Mouse (Mus musculus) hindbrain, embryonic 12.5 days (tissue): Measurements from ENCODE around the gene Nme4. TPM values are rescaled to one million over a fixed set of nuclear protein-coding genes. Genes with fewer than 3 reads are reported as not detected.

Source experiments
- ATAC-seq: fragments of 200-750 bp; cut with Nextera tagmentation; 2 replicates; pipeline ENCODE4 v1.8.0; 2017; ENCODE audit warnings: moderate TSS enrichment; ENCODE audit not compliant: low FRiP score
- H3K27ac ChIP-seq: fragments of 300-500 bp; sonication (generic); 2 replicates; pipeline ENCODE4 v1.5.1; 2016; ENCODE audit warnings: mild to moderate bottlenecking
- H3K27me3 ChIP-seq: fragments of 300-500 bp; sonication (generic); 2 replicates; pipeline ENCODE4 v1.6.1; 2016; ENCODE audit warnings: mild to moderate bottlenecking
- H3K36me3 ChIP-seq: fragments of 300-500 bp; sonication (generic); 2 replicates; pipeline ENCODE4 v1.6.1; 2016; ENCODE audit warnings: mild to moderate bottlenecking
- H3K4me1 ChIP-seq: fragments of 300-500 bp; sonication (generic); 2 replicates; pipeline ENCODE4 v1.6.1; 2016
- H3K4me2 ChIP-seq: fragments of 300-500 bp; sonication (generic); replicated peaks from 2 replicates; pipeline ENCODE4 v1.6.1; 2016; ENCODE audit warnings: mild to moderate bottlenecking
- H3K4me3 ChIP-seq: fragments of 300-500 bp; sonication (generic); 2 replicates; pipeline ENCODE4 v1.5.1; 2016; ENCODE audit warnings: mild to moderate bottlenecking
- H3K9ac ChIP-seq: fragments of 300-500 bp; sonication (generic); 2 replicates; pipeline ENCODE4 v1.6.1; 2016; ENCODE audit warnings: mild to moderate bottlenecking, moderate library complexity
- H3K9me3 ChIP-seq: fragments of 300-500 bp; sonication (generic); replicated peaks from 2 replicates; pipeline ENCODE4 v1.6.1; 2016; ENCODE audit warnings: mild to moderate bottlenecking
- WGBS: fragments of 180-500 bp; shearing (Covaris S2); methylation state at CpG from one replicate; pipeline ENCODE4 v1.1.7; 2016; 5-methylcytosine and 5-hydroxymethylcytosine counted together
- polyA plus RNA-seq: library from polyadenylated mRNA; unstranded; fragments of >200 nt; fragmentation: Nextera tagmentation; extraction: Ambion mirVana; gene quantifications from 2 replicates; pipeline ENCODE4 v1.2.1, GENCODE M21; 2016

The Nme4 gene
- polyA plus RNA-seq, 1 experiment from 2014 or later: 52.9 TPM

GRCm38 (mm10) chr17:26052706-26053105 is 42.7 kb downstream of the Nme4 start:
- Histone ChIP-seq H3K36me3 (peaks cover 16% of the 10 kb centered on the region; the same call in 1 of the 2 replicates), H3K4me1 (peaks cover 5% of the 10 kb centered on the region; the same call in 1 of the 2 replicates), H3K9me3 (no peaks in the 10 kb centered on the region), H3K4me3 (no peak overlapping the region), H3K4me2 (no peak overlapping the region), H3K9ac (no peak overlapping the region), H3K27ac (no peak overlapping the region), H3K27me3 (no peaks in the 10 kb centered on the region)
- no peak for ATAC-seq
- 83% methylated on average over 4 of the region's 4 CpGs for WGBS

DNA sequence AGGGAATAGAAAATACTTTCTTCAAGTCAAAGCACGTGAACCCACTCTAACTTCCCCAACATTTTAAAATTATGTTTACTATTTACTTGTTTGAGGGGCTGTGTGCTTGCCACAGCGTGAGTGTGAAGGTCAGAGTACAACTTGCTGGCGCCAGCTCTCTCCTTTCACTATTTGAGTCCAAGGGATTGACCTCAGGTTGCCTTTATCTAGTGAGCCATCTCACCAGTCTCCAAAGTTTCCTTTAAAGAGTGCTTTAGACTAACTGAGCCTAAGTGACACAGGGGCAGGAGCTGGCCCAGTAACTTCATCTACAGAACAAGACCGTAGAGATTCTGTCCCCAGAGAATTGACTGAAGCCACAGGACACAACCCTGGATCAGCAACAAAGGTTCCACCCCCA is 43.3 kb downstream of the Nme4 start:
- Histone ChIP-seq H3K9me3 (no peaks in the 10 kb centered on the region), H3K4me2 (no peak overlapping the region), H3K4me3 (no peak overlapping the region), H3K36me3 (peaks cover 10% of the 10 kb centered on the region; the same call in 1 of the 2 replicates), H3K27ac (no peak overlapping the region), H3K4me1 (peaks cover 8% of the 10 kb centered on the region; the same call in 1 of the 2 replicates), H3K27me3 (no peaks in the 10 kb centered on the region), H3K9ac (no peak overlapping the region)
- ATAC-seq: no peak
- WGBS: 92% methylated on average over 4 of the region's 4 CpGs

DNA sequence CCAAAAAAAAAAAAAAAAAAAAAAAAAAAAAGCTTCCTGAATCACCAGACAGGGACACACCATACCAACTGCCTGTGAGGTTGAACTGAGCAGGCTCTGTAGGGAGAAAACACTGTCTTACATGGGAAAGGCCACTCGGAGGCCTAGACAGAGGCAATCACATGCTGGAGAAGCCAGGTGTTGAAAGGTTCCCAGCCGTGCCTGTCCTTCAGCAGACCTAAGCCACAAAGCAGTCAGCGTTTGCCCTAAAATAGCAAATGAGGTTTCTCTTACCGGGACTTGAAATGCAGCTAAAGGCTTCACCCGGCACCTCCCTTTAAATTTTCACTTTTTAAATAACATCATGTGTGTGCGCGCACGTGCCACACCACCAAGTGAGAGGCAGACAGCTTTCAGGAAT is 47.3 kb downstream of the Nme4 start:
- no peaks in the 10 kb centered on the region for H3K9me3 ChIP-seq
- no peak overlapping the region for H3K27ac ChIP-seq
- H3K36me3 ChIP-seq: no peaks in the 10 kb centered on the region
- no peaks in the 10 kb centered on the region for H3K27me3 ChIP-seq
- WGBS: 79% methylated on average over 8 of the region's 8 CpGs
- H3K4me1 ChIP-seq: peaks cover 30% of the 10 kb centered on the region
- no peak overlapping the region for H3K9ac ChIP-seq
- ATAC-seq: no peak
- H3K4me3 ChIP-seq: no peak overlapping the region
- no peak overlapping the region for H3K4me2 ChIP-seq

DNA sequence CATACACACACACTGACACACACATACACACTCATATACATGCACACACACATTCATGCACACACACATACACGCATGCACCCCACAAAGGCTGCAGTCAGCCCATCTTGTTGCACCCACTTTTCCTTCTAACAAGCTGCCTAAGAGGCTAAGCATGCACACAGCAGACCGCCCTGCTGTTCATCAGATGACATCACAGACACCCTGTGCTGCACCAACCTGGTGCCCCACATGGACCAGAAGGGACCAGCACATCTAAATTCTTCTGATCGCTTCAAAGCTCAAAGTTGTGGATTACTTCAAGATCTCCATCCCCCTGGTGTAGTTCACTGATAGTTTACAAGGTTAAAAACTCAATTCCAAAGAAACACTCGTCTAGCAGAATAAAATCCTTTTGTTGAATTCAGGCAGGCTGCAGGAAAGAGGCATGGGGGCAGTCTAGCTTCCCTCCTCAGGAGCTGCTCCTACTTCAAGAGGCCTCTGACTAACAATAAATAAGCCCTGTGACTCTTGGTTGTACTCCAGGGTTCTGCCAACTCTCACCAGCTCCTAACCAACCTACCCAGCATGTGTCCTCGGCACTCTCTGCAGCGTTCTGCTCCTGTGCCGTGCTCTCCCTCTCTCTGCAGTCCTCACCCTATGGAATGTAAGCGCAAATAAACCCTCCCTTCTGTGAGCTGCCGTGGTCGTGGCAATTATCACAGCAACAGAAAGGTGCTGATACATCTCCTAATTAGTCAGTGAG is 49.0 kb downstream of the Nme4 start:
- ATAC-seq: no peak
- WGBS: 61% methylated on average over 10 of the region's 10 CpGs
- no peak overlapping the region for H3K27ac ChIP-seq

DNA sequence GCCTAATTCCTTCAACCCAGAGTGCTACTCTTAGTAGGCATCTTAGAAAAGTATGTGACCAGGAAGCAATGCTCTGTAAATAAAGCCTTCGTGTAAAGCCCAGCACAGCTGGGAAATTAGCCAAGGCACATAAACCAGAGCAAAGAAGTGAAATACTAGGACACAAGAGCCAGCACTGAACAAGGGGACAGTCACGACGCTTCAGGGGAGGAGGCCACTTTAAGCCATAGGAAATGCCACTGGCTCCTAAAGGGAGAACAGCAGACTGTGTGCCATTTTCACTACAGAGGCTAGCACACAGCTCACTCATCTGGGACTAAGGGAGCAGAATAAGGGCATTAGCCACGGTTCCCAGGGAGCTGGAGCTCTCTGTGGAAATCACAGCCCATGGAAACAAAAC is 50.1 kb downstream of the Nme4 start:
- H3K4me2 ChIP-seq: no peak overlapping the region
- ATAC-seq: no peak
- peaks cover 35% of the 10 kb centered on the region for H3K4me1 ChIP-seq
- no peaks in the 10 kb centered on the region for H3K9me3 ChIP-seq
- H3K4me3 ChIP-seq: no peak overlapping the region
- H3K27ac ChIP-seq: 0 out of 2 replicates have a peak overlapping the region, but pooled peaks have one; percentile 48
- no peaks in the 10 kb centered on the region for H3K27me3 ChIP-seq
- 49% methylated on average over 4 of the region's 4 CpGs for WGBS
- no peaks in the 10 kb centered on the region for H3K36me3 ChIP-seq
- no peak overlapping the region for H3K9ac ChIP-seq

More for the DNA sequence above, 49.0 kb downstream of the Nme4 start:
- Histone ChIP-seq H3K9ac (no peak overlapping the region), H3K4me1 (peaks cover 33% of the 10 kb centered on the region), H3K36me3 (no peaks in the 10 kb centered on the region), H3K9me3 (no peaks in the 10 kb centered on the region), H3K27me3 (no peaks in the 10 kb centered on the region), H3K4me3 (no peak overlapping the region), H3K4me2 (no peak overlapping the region)

GRCm38 (mm10) chr17:26043249-26043636 is 52.2 kb downstream of the Nme4 start:
- no peaks in the 10 kb centered on the region for H3K27me3 ChIP-seq
- WGBS: 72% methylated on average over 5 of the region's 5 CpGs
- H3K4me2 ChIP-seq: no peak overlapping the region
- no peaks in the 10 kb centered on the region for H3K9me3 ChIP-seq
- peak overlapping the region; percentile 71 for H3K27ac ChIP-seq
- H3K9ac ChIP-seq: 0 out of 2 replicates have a peak overlapping the region, but pooled peaks have one; percentile 23
- peak; percentile 52; the same call in 1 of the 2 replicates for ATAC-seq
- no peak overlapping the region for H3K4me3 ChIP-seq
- peaks cover 35% of the 10 kb centered on the region for H3K4me1 ChIP-seq
- H3K36me3 ChIP-seq: no peaks in the 10 kb centered on the region

DNA sequence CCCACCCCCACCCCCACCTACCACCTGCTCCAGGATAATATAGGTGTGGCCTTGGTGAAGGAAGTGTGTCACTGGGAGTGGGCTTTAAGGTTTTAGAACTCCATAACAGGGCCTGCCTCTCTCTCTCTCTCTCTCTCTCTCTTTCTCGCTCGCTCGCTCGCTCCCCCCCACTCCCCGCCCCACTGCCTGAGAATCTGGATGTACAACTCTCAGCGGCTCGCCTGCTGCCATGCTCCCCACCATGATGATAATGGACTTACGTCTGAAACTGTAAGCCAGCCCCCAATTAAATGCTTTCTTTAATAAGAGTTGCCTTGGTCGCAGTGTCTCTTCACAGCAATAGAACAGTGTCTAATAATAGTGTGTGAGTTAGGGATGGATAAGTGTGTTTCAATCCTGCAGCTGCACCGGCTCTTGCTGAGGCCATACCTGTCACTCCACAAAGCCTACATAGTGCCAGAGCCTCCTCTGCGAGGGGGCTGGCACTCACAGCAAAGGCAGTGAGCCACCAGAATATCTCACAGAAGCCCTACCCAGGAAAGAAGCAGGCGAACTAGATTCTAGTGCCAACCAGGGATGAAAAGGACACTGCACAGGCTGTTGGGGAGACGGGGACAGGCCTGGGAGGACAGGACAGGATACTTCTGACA is 52.7 kb downstream of the Nme4 start:
- Histone ChIP-seq H3K4me3 (no peak overlapping the region), H3K4me1 (peaks cover 35% of the 10 kb centered on the region), H3K36me3 (no peaks in the 10 kb centered on the region), H3K9me3 (no peaks in the 10 kb centered on the region), H3K27me3 (no peaks in the 10 kb centered on the region), H3K27ac (peak overlapping the region; percentile 71), H3K9ac (0 out of 2 replicates have a peak overlapping the region, but pooled peaks have one; percentile 23), H3K4me2 (no peak overlapping the region)
- WGBS: 81% methylated on average over 13 of the region's 13 CpGs
- ATAC-seq: no peak

Other genes with a start within 250 kb of the Nme4 start
- gene Wdr90, start 234.1 kb downstream of the Nme4 start, polyA plus RNA-seq: 30.0 and 31.2 TPM in 2 replicates
- gene Mcrip2, start 226.8 kb downstream of the Nme4 start, polyA plus RNA-seq: 6.2 and 6.3 TPM in 2 replicates
- 48.7 and 53.2 TPM in 2 replicates for gene Mettl26, start 220.5 kb downstream of the Nme4 start, polyA plus RNA-seq
- gene Wfikkn1, start 214.7 kb downstream of the Nme4 start, polyA plus RNA-seq: 0.29 and 0.90 TPM in 2 replicates
- gene Rab40c, start 175.9 kb downstream of the Nme4 start, polyA plus RNA-seq: 42.1 and 43.6 TPM in 2 replicates
- 53.6 and 57.5 TPM in 2 replicates for gene Pigq, start 150.7 kb downstream of the Nme4 start, polyA plus RNA-seq
- 0.27 TPM in 1 of 2 replicates, not detected in the other for gene Nhlrc4, start 150.6 kb downstream of the Nme4 start, polyA plus RNA-seq
- gene A930017K11Rik, start 143.0 kb downstream of the Nme4 start, polyA plus RNA-seq: 0.17 and 0.18 TPM in 2 replicates
- 32.5 and 32.6 TPM in 2 replicates for gene Capn15, start 109.8 kb downstream of the Nme4 start, polyA plus RNA-seq
- 37.1 and 42.8 TPM in 2 replicates for gene Rab11fip3, start 26.0 kb downstream of the Nme4 start, polyA plus RNA-seq
- 33.1 and 33.8 TPM in 2 replicates for gene Decr2, start 5.3 kb downstream of the Nme4 start, polyA plus RNA-seq
- gene Tmem8, start 17.7 kb upstream of the Nme4 start, polyA plus RNA-seq: 2.9 and 3.0 TPM in 2 replicates
- gene Mrpl28, start 27.9 kb upstream of the Nme4 start, polyA plus RNA-seq: 171 and 184 TPM in 2 replicates
- 17.7 and 19.4 TPM in 2 replicates for gene Axin1, start 43.1 kb upstream of the Nme4 start, polyA plus RNA-seq
- 0.23 and 0.32 TPM in 2 replicates for gene Pdia2, start 103.5 kb upstream of the Nme4 start, polyA plus RNA-seq
- 4.3 and 4.6 TPM in 2 replicates for gene Rgs11, start 107.3 kb upstream of the Nme4 start, polyA plus RNA-seq
- 19.4 and 22.2 TPM in 2 replicates for gene Arhgdig, start 112.2 kb upstream of the Nme4 start, polyA plus RNA-seq
- 34.5 and 37.9 TPM in 2 replicates for gene Fam234a, start 148.6 kb upstream of the Nme4 start, polyA plus RNA-seq
- 138 and 140 TPM in 2 replicates for gene Luc7l, start 157.3 kb upstream of the Nme4 start, polyA plus RNA-seq